Mouse (Mus musculus) MEL (cell line): Measurements from ENCODE around the gene Hes1.

Experiments
- CTCF ChIP-seq, 3 experiments: IDR thresholded peaks in 2 of 3; conservative IDR thresholded peaks in 1 of 3; 2 replicates each; pipeline ENCODE4 v1.5.1; 2011 to 2012; ENCODE audit warnings: low read length in 3 of 3, low read depth in 2 of 3, mild to moderate bottlenecking in 2 of 3, improper control_type of control experiment in 1 of 3, inconsistent platforms in 1 of 3, mixed read lengths in 1 of 3, moderate library complexity in 1 of 3; ENCODE audit not compliant: control insufficient read depth in 1 of 3, insufficient read depth in 1 of 3, poor library complexity in 1 of 3, severe bottlenecking in 1 of 3
- EP300 ChIP-seq, 2 experiments: IDR thresholded peaks; 2 replicates each; pipeline ENCODE4 v1.6.1; 2011; ENCODE audit warnings: improper control_type of control experiment in 2 of 2, low read length in 2 of 2, low read depth in 1 of 2, mild to moderate bottlenecking in 1 of 2
- MAX ChIP-seq: IDR thresholded peaks from 2 replicates; pipeline ENCODE4 v1.6.1; 2011; ENCODE audit warnings: low read length, improper control_type of control experiment
- MYB ChIP-seq: IDR thresholded peaks from 2 replicates; pipeline ENCODE4 v1.6.1; 2011; ENCODE audit warnings: mild to moderate bottlenecking, low read depth, low read length, improper control_type of control experiment
- POLR2A ChIP-seq, 2 experiments: IDR thresholded peaks; 2 replicates each; pipeline ENCODE4 v1.6.1; 2011 to 2012; ENCODE audit warnings: low read length in 2 of 2, mild to moderate bottlenecking in 2 of 2, control low read depth in 1 of 2, improper control_type of control experiment in 1 of 2, low read depth in 1 of 2, moderate library complexity in 1 of 2; ENCODE audit not compliant: control insufficient read depth in 1 of 2, insufficient read depth in 1 of 2, poor library complexity in 1 of 2
- POLR2AphosphoS5 ChIP-seq: IDR thresholded peaks from 2 replicates; pipeline ENCODE4 v1.6.1; 2012; ENCODE audit warnings: low read depth, borderline replicate concordance, mild to moderate bottlenecking, inconsistent platforms, low read length, moderate library complexity, mixed read lengths
- RCOR1 ChIP-seq: IDR thresholded peaks from 2 replicates; pipeline ENCODE4 v1.6.1; 2012; ENCODE audit warnings: low read depth, mild to moderate bottlenecking, inconsistent platforms, low read length, improper control_type of control experiment
- UBTF ChIP-seq: IDR thresholded peaks from 2 replicates; pipeline ENCODE4 v1.6.1; 2012; ENCODE audit warnings: low read depth, mild to moderate bottlenecking, inconsistent platforms, low read length, improper control_type of control experiment, moderate library complexity, borderline replicate concordance; ENCODE audit not compliant: insufficient read depth
- ZC3H11A ChIP-seq: IDR thresholded peaks from 2 replicates; pipeline ENCODE4 v1.6.1; 2012; ENCODE audit warnings: low read depth, mild to moderate bottlenecking, inconsistent platforms, low read length, improper control_type of control experiment
- ZNF384 ChIP-seq: IDR thresholded peaks from 2 replicates; pipeline ENCODE4 v1.6.1; 2012; ENCODE audit warnings: low read depth, mild to moderate bottlenecking, inconsistent platforms, low read length, improper control_type of control experiment

- TF ChIP-seq UBTF = no peak
- no peak for TF ChIP-seq MYB
- TF ChIP-seq EP300 (IDR thresholded peaks at IDR 0.05; ENCODE audit: low read depth in 1 of 2, low read length in 2 of 2) = no peak
- TF ChIP-seq POLR2A (IDR thresholded peaks at IDR 0.05; ENCODE audit: control insufficient read depth in 1 of 2, insufficient read depth in 1 of 2, low read depth in 1 of 2, low read length in 2 of 2, poor library complexity in 1 of 2) = no peak
- TF ChIP-seq RCOR1 = no peak
- no peak for TF ChIP-seq ZNF384
- TF ChIP-seq POLR2AphosphoS5 = no peak
- TF ChIP-seq ZC3H11A = no peak
- no peak for TF ChIP-seq CTCF (IDR thresholded peaks at IDR 0.05 in 2 of 3, conservative IDR thresholded peaks at IDR 0.05 in 1 of 3; ENCODE audit: control insufficient read depth in 1 of 3, insufficient read depth in 1 of 3, low read depth in 2 of 3, low read length in 3 of 3, poor library complexity in 1 of 3, severe bottlenecking in 1 of 3)
- TF ChIP-seq MAX = no peak
Measured at GRCm38 (mm10) chr16:30082965-30083364, 18.8 kb downstream of the Hes1 start.
